Mouse (Mus musculus): ENCODE data around the gene Rprd1b. TPM values are rescaled to one million over a fixed set of nuclear protein-coding genes. Genes with fewer than 3 reads are reported as not detected.
A peak's percentile ranks its signal among the peaks of the same experiment; 100 is the strongest.

Gene Rprd1b
- polyA plus RNA-seq, 1 experiment from 2014 or later: 26.7 TPM

- Histone ChIP-seq H3K4me2 (no peak overlapping the region), H3K27me3 (replicated peaks) (no peaks in the 10 kb centered on the region), H3K4me3 (no peak overlapping the region), H3K4me1 (peaks cover 48% of the 10 kb centered on the region), H3K9me3 (no peaks in the 10 kb centered on the region), H3K36me3 (peaks cover 61% of the 10 kb centered on the region), H3K27ac (replicated peaks) (peak overlapping the region; percentile 93), H3K9ac (no peak overlapping the region)
- whole genome bisulfite sequencing: 23% methylated on average over 3 of the region's 3 CpGs
- ATAC-seq (ENCODE audit: extremely low read depth, insufficient number of reproducible peaks, low FRiP score, low TSS enrichment): no peak
These were observed 36.3 kb downstream of the Rprd1b start for GRCm38 (mm10) chr2:158064571-158065048.

GRCm38 (mm10) chr2:158065064-158065463 lies 36.8 kb downstream of the Rprd1b start:
- 37% methylated on average over 5 of the region's 5 CpGs for WGBS
- peak overlapping the region; percentile 93 for H3K27ac ChIP-seq (replicated peaks)
- H3K4me2 ChIP-seq: no peak overlapping the region
- H3K36me3 ChIP-seq: peaks cover 58% of the 10 kb centered on the region
- no peak overlapping the region for H3K4me3 ChIP-seq
- peaks cover 48% of the 10 kb centered on the region for H3K4me1 ChIP-seq
- ATAC-seq (ENCODE audit: extremely low read depth, insufficient number of reproducible peaks, low FRiP score, low TSS enrichment): peak; percentile 45; the same call in 1 of the 2 replicates
- H3K9me3 ChIP-seq: no peaks in the 10 kb centered on the region
- H3K9ac ChIP-seq: no peak overlapping the region
- H3K27me3 ChIP-seq (replicated peaks): no peaks in the 10 kb centered on the region

DNA sequence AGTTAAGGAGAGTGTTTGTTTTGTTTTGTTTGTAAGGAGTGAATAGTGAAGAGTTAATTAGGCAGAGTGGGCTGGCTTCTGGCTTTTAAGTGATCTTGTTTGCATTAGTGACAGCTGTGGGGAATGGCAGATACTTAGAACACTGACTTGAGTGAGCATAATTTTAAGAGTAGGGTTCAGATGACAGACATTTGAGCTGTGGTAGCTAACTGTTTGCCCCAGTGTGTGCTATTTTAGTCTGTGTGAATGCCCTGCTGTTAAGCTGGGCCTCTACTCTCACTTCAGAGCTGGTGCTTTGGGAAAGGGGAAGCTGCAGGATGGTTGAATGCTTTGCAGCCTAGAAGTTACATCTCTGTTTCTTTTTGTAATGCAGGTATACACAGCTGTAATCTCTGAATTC lies 38.2 kb downstream of the Rprd1b start:
- ATAC-seq (ENCODE audit: extremely low read depth, insufficient number of reproducible peaks, low FRiP score, low TSS enrichment): peak; percentile 48; the same call in 1 of the 2 replicates
- Histone ChIP-seq H3K4me1 (peaks cover 60% of the 10 kb centered on the region), H3K9me3 (no peaks in the 10 kb centered on the region), H3K9ac (peak overlapping the region; percentile 61), H3K4me2 (peak overlapping the region; percentile 49), H3K27me3 (replicated peaks) (no peaks in the 10 kb centered on the region), H3K36me3 (peaks cover 57% of the 10 kb centered on the region), H3K4me3 (no peak overlapping the region), H3K27ac (replicated peaks) (peak overlapping the region; percentile 93)

DNA sequence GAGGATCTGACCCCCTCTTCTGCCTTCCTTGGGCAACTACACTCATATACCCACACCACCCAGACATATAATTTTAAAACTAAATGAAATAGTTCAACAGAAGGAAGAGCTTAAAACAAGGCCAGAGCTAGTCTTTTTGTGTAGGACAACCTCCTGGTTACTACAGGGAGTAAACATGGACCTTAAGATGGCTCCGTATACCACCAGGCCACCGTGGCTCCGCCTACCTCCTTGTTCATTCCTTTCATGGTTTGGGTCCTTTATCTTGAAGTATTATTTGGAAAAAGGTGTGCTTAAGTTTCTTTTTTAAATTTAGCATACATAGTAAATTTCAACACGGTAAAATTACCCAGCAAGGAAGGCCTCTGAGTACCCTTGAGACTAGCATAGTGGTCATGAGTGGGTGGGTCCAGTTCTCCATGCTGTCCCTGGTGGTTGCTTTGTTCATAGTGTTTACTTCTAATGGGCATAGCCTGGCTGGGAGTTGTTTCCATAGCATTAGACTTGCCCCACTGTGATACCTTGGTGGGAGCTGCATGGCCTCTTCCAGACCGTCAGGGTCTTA lies 39.0 kb downstream of the Rprd1b start:
- no peak for ATAC-seq (ENCODE audit: extremely low read depth, insufficient number of reproducible peaks, low FRiP score, low TSS enrichment)

GRCm38 (mm10) chr2:158068444-158068971 lies 40.2 kb downstream of the Rprd1b start:
- Histone ChIP-seq H3K27me3 (replicated peaks) (no peaks in the 10 kb centered on the region), H3K36me3 (peaks cover 59% of the 10 kb centered on the region), H3K4me2 (no peak overlapping the region), H3K4me3 (no peak overlapping the region), H3K9me3 (no peaks in the 10 kb centered on the region), H3K27ac (replicated peaks) (no peak overlapping the region), H3K4me1 (peaks cover 72% of the 10 kb centered on the region), H3K9ac (no peak overlapping the region)
- no peak for ATAC-seq (ENCODE audit: extremely low read depth, insufficient number of reproducible peaks, low FRiP score, low TSS enrichment)

More for the DNA sequence above, 39.0 kb downstream of the Rprd1b start:
- Histone ChIP-seq H3K4me2 (no peak overlapping the region), H3K9me3 (no peaks in the 10 kb centered on the region), H3K4me3 (no peak overlapping the region), H3K27me3 (replicated peaks) (no peaks in the 10 kb centered on the region), H3K27ac (replicated peaks) (peak overlapping the region; percentile 93), H3K9ac (peak overlapping the region; percentile 61), H3K4me1 (peaks cover 68% of the 10 kb centered on the region), H3K36me3 (peaks cover 57% of the 10 kb centered on the region)
- WGBS: 92% methylated on average over 5 of the region's 5 CpGs

- Histone ChIP-seq H3K4me1 (peaks cover 48% of the 10 kb centered on the region), H3K9ac (no peak overlapping the region; the same call in 1 of the 2 replicates), H3K4me2 (no peak overlapping the region), H3K27me3 (replicated peaks) (no peaks in the 10 kb centered on the region), H3K27ac (replicated peaks) (peak overlapping the region; percentile 85), H3K4me3 (no peak overlapping the region), H3K9me3 (no peaks in the 10 kb centered on the region), H3K36me3 (peaks cover 79% of the 10 kb centered on the region)
- WGBS: 53% methylated on average over 3 of the region's 3 CpGs
- no peak for ATAC-seq (ENCODE audit: extremely low read depth, insufficient number of reproducible peaks, low FRiP score, low TSS enrichment)
These were observed 42.8 kb downstream of the Rprd1b start for GRCm38 (mm10) chr2:158070885-158071632.

- H3K9me3 ChIP-seq: no peaks in the 10 kb centered on the region
- peak overlapping the region; percentile 85 for H3K27ac ChIP-seq (replicated peaks)
- ATAC-seq (ENCODE audit: extremely low read depth, insufficient number of reproducible peaks, low FRiP score, low TSS enrichment): no peak
- peaks cover 44% of the 10 kb centered on the region for H3K4me1 ChIP-seq
- peaks cover 84% of the 10 kb centered on the region for H3K36me3 ChIP-seq
- no peak overlapping the region for H3K9ac ChIP-seq
- no peak overlapping the region for H3K4me3 ChIP-seq
- 76% methylated on average over 5 of the region's 5 CpGs for WGBS
- H3K4me2 ChIP-seq: no peak overlapping the region
- no peaks in the 10 kb centered on the region for H3K27me3 ChIP-seq (replicated peaks)
These were observed 43.3 kb downstream of the Rprd1b start for GRCm38 (mm10) chr2:158071633-158071995.

DNA sequence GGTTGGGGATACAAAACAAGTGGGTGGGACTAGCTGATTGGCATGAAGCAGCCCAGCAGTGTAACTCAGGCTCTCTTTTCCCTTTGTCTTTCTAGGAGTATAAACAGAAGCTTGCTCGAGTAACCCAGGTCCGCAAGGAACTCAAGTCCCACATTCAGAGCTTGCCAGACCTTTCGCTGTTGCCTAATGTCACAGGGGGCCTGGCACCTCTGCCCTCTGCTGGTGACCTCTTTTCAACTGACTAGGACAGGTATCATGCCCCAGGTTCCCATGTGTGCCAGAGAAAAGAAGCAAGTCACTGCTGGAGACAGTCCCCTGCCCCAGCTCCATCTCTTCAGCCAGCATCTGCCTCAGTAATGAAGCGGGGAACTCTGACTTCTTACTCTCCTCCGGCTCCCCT lies 46.5 kb downstream of the Rprd1b start:
- no peaks in the 10 kb centered on the region for H3K27me3 ChIP-seq (replicated peaks)
- no peak overlapping the region for H3K4me2 ChIP-seq
- no peaks in the 10 kb centered on the region for H3K9me3 ChIP-seq
- H3K27ac ChIP-seq (replicated peaks): no peak overlapping the region
- ATAC-seq (ENCODE audit: extremely low read depth, insufficient number of reproducible peaks, low FRiP score, low TSS enrichment): no peak
- H3K4me3 ChIP-seq: no peak overlapping the region
- 92% methylated on average over 5 of the region's 5 CpGs for WGBS
- H3K4me1 ChIP-seq: peaks cover 36% of the 10 kb centered on the region
- H3K36me3 ChIP-seq: peaks cover 84% of the 10 kb centered on the region
- H3K9ac ChIP-seq: no peak overlapping the region

DNA sequence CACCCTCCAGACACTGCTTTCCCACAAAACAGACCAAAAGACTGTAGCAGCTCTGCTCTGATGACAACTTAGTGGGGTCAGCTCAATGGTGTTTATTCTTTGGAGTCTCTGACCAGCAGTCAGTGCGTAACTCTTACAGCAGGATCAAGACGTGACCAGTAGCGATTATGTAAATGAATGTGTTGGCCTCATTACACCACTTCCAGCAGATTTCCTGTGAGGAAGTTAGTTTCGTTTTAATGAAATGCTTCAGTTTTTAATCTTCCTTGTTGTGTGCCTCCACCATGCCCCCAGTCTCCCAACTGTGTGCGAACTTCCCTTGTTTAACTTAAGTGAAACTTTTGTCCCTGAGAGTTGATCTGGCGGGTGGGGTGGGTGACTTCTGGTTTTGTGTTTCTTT lies 48.4 kb downstream of the Rprd1b start:
- no peak overlapping the region for H3K4me2 ChIP-seq
- H3K9me3 ChIP-seq: no peaks in the 10 kb centered on the region
- no peak overlapping the region for H3K9ac ChIP-seq
- H3K27me3 ChIP-seq (replicated peaks): no peaks in the 10 kb centered on the region
- no peak overlapping the region for H3K4me3 ChIP-seq
- no peak for ATAC-seq (ENCODE audit: extremely low read depth, insufficient number of reproducible peaks, low FRiP score, low TSS enrichment)
- 86% methylated on average over 6 of the region's 6 CpGs for WGBS
- no peak overlapping the region for H3K27ac ChIP-seq (replicated peaks)
- peaks cover 67% of the 10 kb centered on the region for H3K36me3 ChIP-seq
- H3K4me1 ChIP-seq: peaks cover 32% of the 10 kb centered on the region

DNA sequence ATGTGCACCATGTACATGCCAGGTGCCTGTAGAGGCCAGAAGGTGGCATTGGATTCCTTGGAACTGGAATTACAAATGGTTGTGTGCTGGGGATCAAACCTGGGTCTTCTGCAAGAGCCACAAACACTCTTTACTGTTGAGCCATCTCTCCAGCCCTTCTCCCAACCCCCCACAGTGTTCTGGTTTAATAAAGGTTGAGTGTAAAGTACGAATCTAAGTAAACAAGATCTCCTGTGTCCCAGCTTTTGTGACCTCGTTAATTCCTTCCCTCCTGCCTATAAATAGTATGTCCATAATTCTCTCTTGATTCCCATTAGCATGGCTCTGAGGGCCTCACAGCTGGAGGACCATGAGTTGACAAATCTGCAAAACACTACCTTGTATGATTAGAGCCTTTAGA lies 49.7 kb downstream of the Rprd1b start:
- ATAC-seq (ENCODE audit: extremely low read depth, insufficient number of reproducible peaks, low FRiP score, low TSS enrichment): no peak
- Histone ChIP-seq H3K27me3 (replicated peaks) (no peaks in the 10 kb centered on the region), H3K9ac (no peak overlapping the region), H3K9me3 (no peaks in the 10 kb centered on the region), H3K36me3 (peaks cover 55% of the 10 kb centered on the region), H3K4me2 (no peak overlapping the region), H3K4me1 (peaks cover 21% of the 10 kb centered on the region), H3K4me3 (no peak overlapping the region), H3K27ac (replicated peaks) (no peak overlapping the region)
- WGBS: 72% methylated on average over 2 of the region's 2 CpGs

- H3K27me3 ChIP-seq (replicated peaks): no peaks in the 10 kb centered on the region
- no peaks in the 10 kb centered on the region for H3K9me3 ChIP-seq
- H3K4me1 ChIP-seq: peaks cover 21% of the 10 kb centered on the region
- no peak overlapping the region for H3K4me3 ChIP-seq
- 77% methylated on average over 7 of the region's 7 CpGs for WGBS
- peaks cover 45% of the 10 kb centered on the region for H3K36me3 ChIP-seq
- H3K9ac ChIP-seq: no peak overlapping the region
- no peak for ATAC-seq (ENCODE audit: extremely low read depth, insufficient number of reproducible peaks, low FRiP score, low TSS enrichment)
- H3K27ac ChIP-seq (replicated peaks): no peak overlapping the region
- H3K4me2 ChIP-seq: no peak overlapping the region
These were observed 50.7 kb downstream of the Rprd1b start for GRCm38 (mm10) chr2:158078971-158079370.
